Mouse (Mus musculus): Measurements from ENCODE around the gene Medag. TPM values are rescaled to one million over a fixed set of nuclear protein-coding genes. Genes with fewer than 3 reads are reported as not detected.
A peak's percentile ranks its signal among the peaks of the same experiment; 100 is the strongest.

Medag gene
- total RNA-seq, 2 experiments from 2014 or later, result 0.78 to 1.3 TPM

DNA sequence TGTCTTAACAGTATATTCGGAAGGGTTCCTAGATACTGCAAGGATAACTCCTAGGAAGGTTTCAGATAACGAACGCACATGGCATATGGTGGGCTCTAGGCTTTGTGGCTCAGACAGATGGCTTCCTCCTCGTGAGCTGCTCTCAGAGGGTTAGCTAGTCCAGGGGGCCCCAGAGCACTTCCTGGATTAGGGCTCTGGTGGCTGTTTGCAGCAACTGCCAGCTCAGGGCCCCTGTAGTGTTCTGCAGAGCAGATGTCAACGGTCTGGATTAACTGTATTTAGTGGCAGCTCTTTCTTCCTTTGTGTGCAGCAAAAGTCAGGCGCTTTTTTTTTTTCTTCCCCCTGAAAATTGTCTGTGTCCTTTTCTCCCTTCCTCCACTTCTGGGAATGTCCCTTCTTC lies 16.8 kb downstream of the Medag start:
- DNase-seq (ENCODE audit: low spot score in 2 of 2), result peak in 1 of 2 experiments; percentile 19

DNA sequence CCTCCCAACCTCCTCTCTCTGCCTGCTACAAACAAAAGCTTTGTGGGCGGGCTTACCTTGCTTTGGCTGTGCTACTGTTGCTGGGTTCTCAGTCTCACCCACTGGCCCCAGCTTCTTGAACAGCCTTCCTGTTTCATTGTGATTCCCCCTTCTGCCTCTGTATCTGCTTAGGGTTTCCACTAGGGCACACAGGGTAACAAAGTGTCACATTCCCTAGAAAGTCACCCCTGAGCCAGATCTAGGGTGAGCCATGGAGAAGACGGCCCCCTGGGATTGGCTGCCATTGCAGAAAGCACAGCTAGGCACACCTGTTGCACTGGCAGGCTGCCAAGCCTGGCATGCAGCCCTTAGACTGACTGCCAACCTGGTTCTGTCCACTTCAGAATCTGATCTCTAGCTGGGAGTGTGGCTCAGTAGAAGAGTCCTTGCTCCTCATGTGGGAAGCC lies 17.3 kb downstream of the Medag start:
- DNase-seq (ENCODE audit: low spot score in 2 of 2), result peak; percentile 63 to 70

DNA sequence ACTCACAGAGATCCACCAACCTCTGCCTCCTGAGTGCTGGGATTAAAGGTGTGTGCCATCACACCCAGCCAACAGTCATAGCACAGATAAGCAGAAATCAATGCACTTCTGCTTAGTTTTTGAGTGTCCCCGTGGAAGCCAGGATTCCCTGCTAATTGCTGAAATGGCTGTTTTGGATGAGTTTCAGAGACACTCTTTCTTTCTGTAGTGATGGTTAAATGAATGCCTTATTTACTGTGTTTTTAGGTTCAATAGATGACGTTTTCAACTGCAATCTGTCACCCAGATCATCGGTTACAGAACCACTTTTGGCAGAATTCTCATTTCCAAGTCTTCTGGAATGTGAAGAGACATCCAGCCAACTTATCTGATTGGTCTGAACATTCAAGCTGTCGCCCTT lies 18.0 kb downstream of the Medag start:
- DNase-seq (ENCODE audit: low spot score in 2 of 2), result no peak

DNA sequence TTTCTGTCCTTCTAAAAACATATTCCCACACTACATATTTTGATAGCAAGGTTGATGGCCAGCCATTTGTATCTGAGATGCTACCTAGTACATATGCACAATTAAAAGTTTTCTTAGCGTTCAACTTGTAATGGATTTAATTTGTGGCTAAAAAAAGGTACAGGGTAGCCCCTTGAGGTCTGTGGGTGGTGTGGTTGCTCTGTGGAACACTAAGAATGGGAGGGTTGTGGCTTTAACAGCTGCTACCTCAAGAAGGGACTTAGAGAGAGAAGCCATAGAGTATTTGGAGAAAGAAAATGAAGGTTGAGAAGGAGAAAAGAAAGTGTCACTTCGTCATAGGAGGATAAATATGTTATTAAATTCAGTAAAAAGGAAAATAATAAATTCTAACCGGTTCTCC lies 19.4 kb downstream of the Medag start:
- no peak for DNase-seq (ENCODE audit: low spot score in 2 of 2)

DNA sequence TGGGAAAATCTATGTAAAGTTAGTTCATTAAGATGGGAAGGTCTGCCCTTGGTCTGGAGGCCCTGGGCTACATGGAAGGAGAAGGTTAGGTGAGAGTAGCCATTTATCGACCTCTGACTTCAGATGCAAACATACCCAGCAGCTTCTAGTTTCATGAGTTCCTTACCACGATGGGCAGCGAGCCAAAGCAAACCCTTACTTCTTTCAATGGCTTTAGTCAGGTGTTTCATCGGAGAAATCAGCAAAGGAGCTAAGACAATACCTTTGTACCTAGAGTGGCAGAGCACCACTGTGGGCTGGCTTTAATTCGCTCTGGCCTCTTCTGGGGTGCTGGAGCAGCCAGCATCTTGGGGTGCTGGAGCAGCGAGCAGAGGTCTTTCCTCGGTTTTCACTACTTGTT lies 22.1 kb downstream of the Medag start:
- no peak for DNase-seq (ENCODE audit: low spot score in 2 of 2)

DNA sequence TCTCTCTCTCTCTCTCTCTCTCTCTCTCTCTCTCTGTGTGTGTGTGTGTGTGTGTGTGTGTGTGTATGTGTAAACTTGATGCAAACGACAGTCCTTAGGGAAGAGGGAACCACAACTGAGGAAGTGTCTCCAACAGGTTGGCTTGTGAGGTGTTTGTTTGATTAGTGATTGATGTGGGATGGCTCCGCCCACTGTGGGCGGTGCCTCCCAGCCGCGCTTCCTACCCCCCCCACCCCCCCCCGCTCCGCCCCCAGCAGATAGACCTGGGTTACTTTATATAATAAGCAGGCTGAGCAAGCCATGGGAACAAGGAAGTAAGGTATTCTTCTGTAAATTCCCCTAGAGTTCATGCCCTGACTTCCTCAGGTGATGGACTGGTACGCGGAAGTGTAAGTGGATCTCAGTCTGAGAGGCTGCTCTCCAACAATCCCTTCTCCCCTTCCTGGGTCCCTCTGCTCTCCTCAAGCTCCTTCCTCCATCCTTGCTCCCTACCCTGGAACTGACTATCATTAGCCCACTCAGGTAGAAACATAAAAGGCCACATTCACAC lies 22.7 kb downstream of the Medag start:
- DNase-seq (ENCODE audit: low spot score in 2 of 2), result no peak

DNA sequence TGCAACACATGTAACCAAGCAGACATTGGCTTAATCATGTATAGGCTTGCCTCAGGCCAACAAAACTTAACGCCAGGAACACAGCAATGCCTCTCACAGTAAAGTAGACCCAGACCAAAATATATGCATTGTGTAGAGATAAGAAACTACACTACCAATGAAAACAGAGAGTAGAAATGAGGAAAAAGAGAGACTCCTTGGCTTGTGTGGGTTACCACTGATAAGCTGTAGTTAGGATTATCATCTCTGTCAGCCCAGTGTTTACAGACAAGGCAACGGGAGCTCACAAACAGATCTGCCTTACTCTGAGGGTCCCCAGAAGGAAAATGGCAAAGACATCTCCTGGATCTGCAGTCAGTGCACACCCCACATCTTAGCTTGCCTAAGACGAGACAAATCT lies 25.0 kb downstream of the Medag start:
- no peak for DNase-seq (ENCODE audit: low spot score in 2 of 2)

DNA sequence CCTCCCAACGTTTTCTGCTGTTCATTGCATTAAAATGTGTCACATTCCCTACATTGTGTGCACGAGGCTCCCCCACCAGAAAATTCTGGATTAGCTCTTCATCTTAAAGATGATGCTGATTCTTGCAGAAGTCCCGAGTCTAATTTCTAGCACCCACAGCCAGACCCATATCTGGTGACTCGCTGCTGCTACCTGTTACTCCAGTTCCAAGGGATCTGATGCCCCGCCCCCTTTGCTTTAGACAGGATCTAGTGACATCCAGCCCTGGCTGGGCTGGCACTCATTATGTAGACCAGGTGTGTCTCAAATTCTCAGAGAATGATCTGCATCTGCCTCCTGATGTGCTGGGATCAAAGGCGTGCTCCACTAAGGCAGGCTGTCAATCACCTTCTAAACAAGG lies 25.6 kb downstream of the Medag start:
- DNase-seq (ENCODE audit: low spot score in 2 of 2), result no peak

DNA sequence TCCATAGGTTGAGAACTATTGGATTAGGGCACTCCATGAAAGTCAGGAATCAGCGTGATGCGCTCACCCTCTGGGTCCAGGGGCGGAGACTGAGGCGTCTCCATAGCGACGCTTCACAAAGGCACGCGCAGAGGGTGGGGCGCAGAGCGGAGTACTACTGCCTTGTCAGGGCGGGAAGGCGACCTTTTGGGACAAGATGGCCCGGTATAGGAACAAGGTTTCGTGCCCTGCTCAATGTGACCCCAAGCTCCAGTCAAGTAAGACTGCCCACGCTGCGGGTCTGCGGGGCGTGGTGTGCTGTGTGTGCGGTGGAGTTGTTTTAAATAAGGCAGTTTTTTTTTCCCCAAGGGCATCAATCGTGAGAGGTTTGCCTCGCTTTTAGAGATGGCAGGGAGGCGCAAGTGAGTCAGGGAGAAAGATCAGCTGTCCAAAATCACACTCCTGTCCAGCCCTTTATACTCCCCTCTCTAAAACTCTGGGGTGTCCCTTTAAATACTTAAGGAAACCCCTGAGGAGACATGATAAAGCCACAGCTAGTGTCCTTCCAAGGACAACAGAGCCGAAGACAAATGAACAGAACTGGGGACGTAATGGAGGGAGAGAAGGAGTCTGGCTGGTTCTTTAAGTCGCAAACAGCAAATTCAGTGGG lies 28.1 kb downstream of the Medag start, which contains the start of gene Tex26:
TSS of gene Tex26 (plus strand) at position 130 of the 649 bp plus-strand sequence.
- peak; percentile 66 to 77 for DNase-seq (ENCODE audit: low spot score in 2 of 2)

DNA sequence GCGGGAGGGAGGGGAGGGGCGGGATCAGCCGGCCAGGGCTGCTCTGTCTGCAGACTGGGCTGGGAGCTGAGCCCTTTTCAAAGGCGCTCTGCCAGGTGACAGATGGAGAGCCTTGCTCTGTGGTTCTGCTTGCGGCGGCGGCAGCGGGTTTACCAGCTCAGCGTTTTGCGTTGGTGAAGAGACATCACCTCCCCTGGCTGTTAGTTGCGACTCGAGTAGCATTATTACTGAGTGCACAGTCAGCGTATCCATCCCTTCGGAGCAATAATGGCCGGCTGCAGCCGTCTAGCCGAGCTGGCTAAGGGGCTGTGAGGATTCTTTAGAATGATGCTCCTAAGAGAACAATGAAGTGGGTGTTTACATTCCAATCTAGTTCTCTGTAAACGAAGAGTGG lies 28.6 kb downstream of the Medag start:
- peak; percentile 78 to 81 for DNase-seq (ENCODE audit: low spot score in 2 of 2)

DNA sequence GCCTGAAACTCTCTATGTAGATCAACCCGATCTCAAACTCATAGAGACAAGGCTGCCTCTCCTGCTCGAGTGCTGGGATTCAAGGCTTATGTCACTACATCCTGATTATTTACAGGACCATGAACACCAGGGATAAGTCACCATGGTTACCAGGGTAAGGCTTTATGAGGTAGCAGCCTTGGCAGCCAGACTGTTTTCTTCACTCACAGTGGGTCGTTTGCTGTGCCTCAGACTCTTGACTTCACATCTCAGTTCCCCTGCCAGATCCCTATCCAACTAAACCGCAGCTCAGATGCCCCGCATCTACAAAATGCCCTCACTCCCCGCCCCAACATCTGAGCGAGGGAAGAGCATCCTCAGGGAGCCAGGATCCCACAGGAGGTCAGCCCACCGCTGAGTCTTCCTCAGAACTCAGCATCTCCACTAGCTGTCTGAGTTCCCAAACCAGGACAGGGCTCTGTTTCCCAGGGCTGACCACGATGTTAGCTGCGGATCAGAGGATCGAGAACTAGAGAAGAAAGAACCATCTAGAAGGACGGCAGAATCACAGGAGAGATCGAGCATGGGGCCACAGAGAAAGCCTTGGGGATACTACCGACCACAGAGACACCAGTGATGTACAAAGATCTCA lies 30.2 kb downstream of the Medag start:
- no peak for DNase-seq (ENCODE audit: low spot score in 2 of 2)

DNA sequence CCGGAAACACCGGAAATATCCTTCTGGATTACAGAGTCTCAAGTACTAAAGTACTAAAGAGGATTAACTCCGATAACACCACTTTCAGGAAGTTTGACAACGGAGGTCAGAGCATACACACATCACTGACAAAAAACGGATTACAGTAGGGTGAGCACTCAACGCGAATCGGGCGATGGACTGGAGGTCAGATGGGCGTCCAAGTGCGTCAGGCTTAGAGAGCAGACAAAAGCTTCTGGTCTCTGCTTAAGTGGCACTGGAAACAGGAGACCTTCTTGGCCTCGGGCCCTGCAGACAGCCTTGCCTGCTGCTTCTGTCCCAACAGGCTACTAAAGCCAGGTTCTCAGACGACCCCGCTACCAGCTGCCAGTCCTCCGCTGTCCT lies 30.7 kb downstream of the Medag start:
- no peak for DNase-seq (ENCODE audit: low spot score in 2 of 2)

DNA sequence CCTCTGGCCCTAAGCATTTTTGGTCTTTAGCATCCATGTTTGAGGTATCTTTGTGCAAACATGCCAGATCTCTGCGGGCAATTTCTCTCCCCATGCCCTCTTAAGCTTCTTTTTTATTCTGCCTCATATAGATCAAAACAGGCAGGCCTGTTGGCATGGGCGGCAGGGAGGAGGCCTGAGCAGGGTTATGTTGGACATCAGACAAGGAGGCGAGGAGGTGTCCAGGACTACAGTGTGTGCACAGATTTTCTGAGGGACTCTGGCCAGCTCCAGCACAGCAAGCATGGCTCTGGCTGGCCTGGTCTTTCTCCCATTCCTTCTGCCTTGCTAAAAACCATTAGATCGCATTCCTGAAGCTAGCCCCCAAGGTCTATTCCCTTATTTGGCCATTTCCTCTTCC lies 32.9 kb downstream of the Medag start:
- no peak for DNase-seq (ENCODE audit: low spot score in 2 of 2)

DNA sequence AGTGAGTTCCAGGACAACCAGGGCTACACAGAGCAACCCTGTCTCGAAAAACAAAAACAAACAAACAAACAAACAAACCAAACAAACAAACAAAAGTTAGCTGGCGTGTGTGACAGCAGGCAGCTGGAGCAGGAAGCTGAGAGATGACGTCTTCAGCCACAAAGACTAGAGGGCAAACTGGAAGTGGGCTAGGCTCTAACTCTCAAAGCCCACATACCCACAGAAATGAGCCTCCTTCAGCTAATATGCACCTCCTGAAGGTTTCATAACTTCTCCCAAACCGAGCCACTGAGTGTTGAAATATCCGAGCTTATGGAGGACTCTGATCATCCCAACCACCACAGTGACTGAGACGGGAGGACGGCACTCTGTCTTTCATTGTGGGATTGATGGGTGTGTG lies 34.9 kb downstream of the Medag start:
- no peak for DNase-seq (ENCODE audit: low spot score in 2 of 2)

DNA sequence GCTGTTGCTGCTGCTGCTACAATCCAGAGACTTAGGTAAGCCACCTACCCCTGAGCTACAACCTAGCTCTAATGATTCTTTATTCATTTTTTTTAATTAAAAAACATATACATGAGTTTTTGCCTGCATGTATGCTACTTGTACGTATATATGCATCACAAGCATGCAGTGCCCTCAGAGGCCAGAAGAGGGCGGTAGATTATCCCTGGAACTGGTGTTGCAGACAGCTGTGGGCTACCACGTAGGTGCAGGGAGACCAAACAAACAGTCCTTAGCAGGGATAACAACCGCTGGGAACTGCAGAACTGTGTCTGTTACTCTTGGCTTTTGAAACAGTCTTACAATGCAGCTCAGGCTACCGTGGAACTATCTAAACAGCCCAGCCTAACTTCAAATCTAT lies 36.2 kb downstream of the Medag start:
- DNase-seq (ENCODE audit: low spot score in 2 of 2), result no peak

DNA sequence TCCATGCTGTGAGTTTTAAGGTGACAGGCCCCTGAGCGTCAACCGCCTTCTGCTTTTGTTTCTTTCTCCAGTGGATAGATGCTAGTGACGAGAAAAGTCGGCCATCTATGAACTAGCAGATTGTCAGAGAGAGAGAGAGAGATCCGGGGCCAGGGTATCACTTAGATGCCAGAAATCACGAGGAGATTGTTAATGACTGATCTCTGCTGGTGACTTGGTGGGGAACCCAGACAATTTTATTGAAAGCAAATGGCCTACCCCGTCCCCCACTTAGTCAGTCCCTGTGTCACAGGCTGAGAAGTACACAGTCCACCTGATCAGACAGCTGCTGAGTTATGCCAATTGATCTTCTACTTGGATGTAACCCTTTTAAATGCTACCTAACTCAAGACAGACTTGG lies 37.9 kb downstream of the Medag start:
- no peak for DNase-seq (ENCODE audit: low spot score in 2 of 2)

DNA sequence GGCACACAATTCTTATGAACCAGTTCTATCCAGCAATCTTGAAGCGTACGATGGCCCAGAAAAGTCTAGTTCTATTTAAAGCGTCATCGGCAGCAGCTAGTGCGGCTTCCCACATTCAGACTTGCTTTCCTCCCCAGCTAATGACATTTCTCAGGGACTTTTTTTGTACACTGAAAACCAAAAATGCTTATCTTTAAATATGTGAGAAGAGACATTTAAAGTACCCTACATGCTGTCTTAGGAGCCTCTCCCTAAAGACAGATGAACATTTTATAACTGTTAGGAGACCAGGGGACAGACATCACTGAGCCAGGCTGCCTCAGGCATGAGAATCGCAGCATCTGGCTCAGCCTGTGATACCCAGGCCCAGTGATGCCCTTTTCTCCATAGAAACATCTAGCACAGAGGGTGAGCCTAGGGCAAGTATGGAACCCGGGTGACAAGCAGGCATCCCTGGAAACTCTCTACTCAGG lies 39.7 kb downstream of the Medag start:
- DNase-seq (ENCODE audit: low spot score in 2 of 2), result no peak

DNA sequence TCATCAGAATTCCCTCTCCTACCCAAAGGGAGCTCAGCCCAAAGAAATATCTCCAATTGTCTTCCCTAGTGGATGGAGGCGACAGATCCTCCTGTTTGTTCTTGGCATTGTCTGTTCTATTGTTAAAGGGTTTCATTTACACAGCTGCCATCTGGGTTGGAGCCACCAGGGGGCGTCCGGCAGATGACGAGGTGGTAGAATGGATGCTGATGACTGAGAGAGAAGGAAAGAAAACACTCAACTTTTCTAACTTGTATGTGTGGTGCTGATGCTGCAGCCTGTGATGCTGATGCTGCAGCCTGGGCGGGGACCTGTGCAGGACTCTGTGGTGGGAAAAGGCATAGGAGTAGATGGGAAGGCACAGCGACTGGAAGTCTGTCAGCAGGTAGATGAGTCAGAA lies 42.7 kb downstream of the Medag start:
- DNase-seq (ENCODE audit: low spot score in 2 of 2), result peak; percentile 55 to 72

DNA sequence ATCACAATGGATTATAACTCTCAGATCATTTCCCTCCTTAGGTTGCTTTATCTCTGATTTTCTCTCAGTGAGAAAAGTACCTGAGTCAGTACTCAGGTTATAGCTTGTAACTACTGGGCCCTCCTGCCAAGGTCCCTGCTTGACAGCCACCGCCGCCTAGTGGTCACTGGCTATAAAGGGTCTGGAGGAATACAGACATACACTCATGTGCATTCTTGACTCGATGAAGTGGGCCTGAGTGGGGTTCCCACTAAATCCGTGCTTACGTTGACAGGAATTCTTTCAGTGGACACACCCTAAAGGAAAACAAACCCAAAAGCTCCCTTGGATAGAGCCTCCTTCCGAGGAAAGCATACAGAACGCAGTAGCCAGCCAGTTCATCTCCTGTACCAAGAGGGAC lies 45.0 kb downstream of the Medag start:
- no peak for DNase-seq (ENCODE audit: low spot score in 2 of 2)

DNA sequence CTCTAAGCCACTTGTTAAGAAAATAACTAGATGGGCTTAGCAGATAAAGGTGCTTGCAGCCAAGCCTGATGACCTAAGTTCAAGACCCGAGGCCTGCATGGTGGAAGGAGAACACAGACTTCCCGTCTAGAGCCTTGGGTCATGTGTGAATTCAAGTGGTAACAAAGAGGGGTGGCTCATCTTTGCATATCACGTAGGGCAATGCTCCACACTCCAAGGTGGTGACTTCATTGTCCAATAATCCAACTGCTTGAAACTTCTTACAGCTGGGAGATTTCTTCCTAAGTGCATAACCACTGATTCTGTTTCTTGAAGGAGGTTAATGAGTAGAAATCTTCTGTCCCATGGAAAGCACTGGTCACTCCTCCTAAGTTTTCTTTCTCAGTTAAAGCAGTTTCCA lies 50.5 kb downstream of the Medag start:
- no peak for DNase-seq (ENCODE audit: low spot score in 2 of 2)

DNA sequence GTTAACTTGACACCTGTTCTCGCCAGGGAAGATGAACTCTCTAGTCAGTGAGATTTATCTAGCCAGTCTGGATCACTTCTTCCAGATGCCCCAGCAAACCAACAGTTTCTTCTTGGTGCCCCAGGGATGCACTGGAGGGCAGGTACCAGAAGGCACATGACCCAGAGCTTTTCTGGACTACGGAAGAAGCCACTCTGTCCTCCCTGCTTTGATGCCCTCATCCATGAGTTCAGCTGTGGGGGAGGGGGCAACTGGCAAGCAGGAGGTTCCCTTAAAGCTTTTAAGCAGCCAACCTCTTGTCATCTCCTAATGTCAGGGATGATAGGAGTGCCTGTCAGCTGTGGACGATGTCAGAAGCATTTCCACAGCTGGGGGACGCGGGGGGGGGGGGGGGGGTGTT lies 53.8 kb downstream of the Medag start:
- DNase-seq (ENCODE audit: low spot score in 2 of 2), result no peak

DNA sequence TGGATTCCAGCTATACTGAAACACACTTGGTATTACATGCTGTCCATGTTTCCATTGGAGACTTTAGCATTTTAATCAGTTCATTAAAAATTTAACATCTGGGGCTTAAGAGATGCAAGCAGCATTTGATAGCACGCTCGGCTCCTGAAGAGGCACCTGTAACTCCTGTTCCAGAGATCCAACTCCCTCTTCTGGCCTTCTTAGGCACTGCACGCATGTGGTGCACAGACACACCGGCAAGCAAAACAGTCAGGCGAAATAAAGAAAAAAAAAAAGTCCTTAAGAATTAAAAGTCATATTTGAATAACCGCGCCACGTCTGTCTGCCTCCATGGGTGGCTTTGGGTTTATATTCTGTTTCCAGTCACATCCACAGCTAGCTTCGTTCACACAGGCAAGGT lies 62.6 kb downstream of the Medag start:
- DNase-seq (ENCODE audit: low spot score in 2 of 2), result no peak

Data from layer of hippocampus, postnatal 10 days (tissue).